Mouse (Mus musculus) erythroblast, embryonic 14.5 days (primary cell): Measurements from ENCODE around the gene Isyna1.

Source experiments
- GATA1 ChIP-seq: IDR thresholded peaks from 2 replicates; pipeline ENCODE4 v1.6.1; 2012; ENCODE audit warnings: low read length, inconsistent platforms, mixed read lengths
- TAL1 ChIP-seq: IDR thresholded peaks from 3 replicates; pipeline ENCODE4 v1.6.1; 2012; ENCODE audit warnings: low read length, inconsistent platforms, mixed read lengths

DNA sequence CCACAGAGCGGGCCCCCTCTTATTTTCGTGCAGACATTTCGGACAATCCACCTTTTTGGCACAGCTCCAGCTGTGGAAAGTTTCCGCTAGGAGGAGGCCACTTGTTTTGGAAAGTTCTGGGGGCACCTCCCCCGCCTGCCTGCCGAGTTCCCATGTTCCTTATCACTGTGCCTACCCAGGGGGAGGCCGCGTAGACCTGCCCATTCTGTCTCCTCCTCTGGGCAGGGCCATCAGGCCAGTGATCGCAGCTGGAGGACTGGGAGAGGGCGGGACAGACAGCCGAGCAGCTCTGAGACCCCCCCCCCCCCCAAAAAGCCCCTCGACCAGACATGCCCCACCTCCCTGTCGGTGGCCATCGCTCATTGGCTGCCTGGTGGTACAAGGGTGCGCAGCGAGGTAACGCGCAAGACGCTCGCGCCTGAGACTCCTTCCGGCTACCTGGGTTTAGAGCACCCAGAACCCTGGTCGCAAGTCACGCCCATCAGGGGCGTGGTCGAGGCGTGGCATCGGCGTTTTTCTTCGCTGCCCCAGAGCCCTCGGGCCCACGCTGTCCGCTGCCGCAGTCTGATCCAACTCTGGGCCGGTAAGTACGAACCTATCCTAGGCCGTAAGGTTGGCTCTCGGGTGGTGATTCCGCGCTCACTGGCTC, at the start of gene Isyna1:
- TF ChIP-seq GATA1: no peak
- TF ChIP-seq TAL1: no peak
